Mouse (Mus musculus) mammary gland, adult 2 months (tissue): ENCODE data around the gene Lmbrd2. TPM values are rescaled to one million over a fixed set of nuclear protein-coding genes. Genes with fewer than 3 reads are reported as not detected.

Source experiments
- polyA plus RNA-seq: library from polyadenylated mRNA; depleted of rRNA; stranded (reverse); fragments of >200 nt; gene quantifications from 2 replicates; pipeline ENCODE4 v1.2.3, GENCODE M21; 2012; ENCODE audit warnings: low replicate concordance; rRNA removed

Gene Lmbrd2
- polyA plus RNA-seq = 6.1 and 19.5 TPM in 2 replicates

GRCm38 (mm10) chr15:9140252-9140680 is at the start of gene Lmbrd2:
TSS of gene Lmbrd2 (plus strand) at chr15:9140550.

GRCm38 (mm10) chr15:9155325-9155724 is 15.0 kb downstream of the Lmbrd2 start, which contains the start of gene Skp2:
TSS of gene Skp2 (minus strand) at chr15:9155425.

Other genes starting within 250 kb of the Lmbrd2 start
- gene Ranbp3l, start 172.6 kb upstream of the Lmbrd2 start, polyA plus RNA-seq = 0.04 and 0.26 TPM in 2 replicates
- 8.1 and 11.0 TPM in 2 replicates for gene Nadk2, start 69.3 kb upstream of the Lmbrd2 start, polyA plus RNA-seq
- gene Skp2, start 14.9 kb downstream of the Lmbrd2 start, polyA plus RNA-seq = 0.59 and 1.2 TPM in 2 replicates
- gene Ugt3a1, start 136.3 kb downstream of the Lmbrd2 start, polyA plus RNA-seq = 0.23 TPM in 1 of 2 replicates, not detected in the other
- gene Ugt3a2, start 195.0 kb downstream of the Lmbrd2 start, polyA plus RNA-seq = 0.60 and 1.0 TPM in 2 replicates